Mouse (Mus musculus) testis, adult 2 months (tissue): ENCODE measurements around the gene Wipf1.

ENCODE experiments used
- CTCF ChIP-seq: fragments of 200-500 bp; IDR thresholded peaks from 2 replicates; pipeline ENCODE4 v1.5.1; 2012; ENCODE audit warnings: low read depth, mild to moderate bottlenecking, inconsistent platforms, low read length, moderate library complexity; ENCODE audit not compliant: control insufficient read depth, insufficient read depth, insufficient replicate concordance
- POLR2A ChIP-seq: fragments of 200-500 bp; IDR thresholded peaks from 2 replicates; pipeline ENCODE4 v1.6.1; 2012; ENCODE audit warnings: low read depth, mild to moderate bottlenecking, inconsistent platforms, low read length, moderate library complexity; ENCODE audit not compliant: control insufficient read depth

DNA sequence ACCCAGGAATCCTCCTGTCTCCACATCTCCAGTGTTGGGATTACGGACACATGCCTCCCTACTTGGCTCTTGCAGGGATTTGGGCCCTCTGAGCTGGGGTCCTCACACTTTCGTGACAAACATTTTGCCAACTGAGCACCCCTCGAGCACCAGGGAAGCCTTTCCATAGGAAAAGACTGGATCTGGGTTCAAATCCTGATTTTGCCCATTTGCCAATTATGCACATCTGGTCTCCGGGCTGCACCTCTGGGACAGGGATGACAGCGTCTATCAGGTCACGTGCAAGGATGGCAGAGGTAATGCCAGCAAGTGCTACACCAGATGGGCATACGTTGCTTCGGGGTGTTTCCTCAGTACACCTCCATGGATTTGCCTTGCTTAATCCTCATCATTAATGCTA lies 119.5 kb downstream of the Wipf1 start:
- no peak for TF ChIP-seq CTCF
- no peak for TF ChIP-seq POLR2A
